In the genomic region with DNA sequence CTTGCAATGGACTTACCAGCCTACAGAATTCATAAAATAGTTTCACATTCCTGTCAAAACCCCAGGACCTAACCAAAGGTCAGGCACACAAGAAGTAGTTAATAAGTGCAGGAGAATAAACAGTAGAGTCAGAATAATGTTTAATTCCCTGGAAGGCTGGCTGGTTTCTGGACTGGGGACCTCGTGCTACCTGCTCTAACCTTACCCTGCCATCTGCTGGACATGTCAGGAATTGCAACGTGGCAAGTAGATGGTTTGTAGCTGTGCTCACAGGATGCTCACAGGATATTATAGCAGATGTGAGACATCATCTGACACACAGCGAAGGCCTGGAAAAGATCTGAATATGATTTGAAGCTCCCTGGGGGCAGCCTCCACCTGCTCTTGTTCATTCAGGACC, we compare ENCODE assay signal across 9 mouse cellular contexts. TPM values are rescaled to one million over a fixed set of nuclear protein-coding genes. Genes with fewer than 3 reads are reported as not detected.
DNase-seq lines count a peak whose midpoint lies in the region; ATAC-seq and TF ChIP-seq lines count a peak whose summit lies in the region.
"Had no signal": no experiment of that assay in that cellular context is flagged by ENCODE, and none has a peak within 500 bp of the region (broad histone marks: within the 10 kb centered on the region; RNA-seq: fewer than 3 reads in every experiment).

No protein-coding gene starts in this region.

- 1% methylated on average over 3 of the region's 3 CpGs for WGBS in large intestine, adult 2 months
- WGBS in lung, embryonic 14.5 days = 7% methylated on average over 3 of the region's 3 CpGs

- H3K9me3 ChIP-seq in ES-Bruce4 (replicated peaks; ENCODE audit: control insufficient read depth, insufficient read depth, low read length, poor library complexity, severe bottlenecking) = no peaks in the 10 kb centered on the region
- no peaks in the 10 kb centered on the region for H3K9me3 ChIP-seq in lung, embryonic 14.5 days (ENCODE audit: low read depth, low read length)
- H3K9me3 ChIP-seq: heart, embryonic 15.5 days had no signal

- no peak overlapping the region for H3K4me3 ChIP-seq in ES-Bruce4 (ENCODE audit: low read depth, low read length)
- H3K4me3 ChIP-seq in bone marrow macrophage, adult 2 months (ENCODE audit: insufficient read depth, low read length) = no peak overlapping the region
- H3K4me3 ChIP-seq in embryonic fibroblast, embryonic 13.5 days (ENCODE audit: insufficient read depth, low read length) = no peak overlapping the region
- no peak overlapping the region for H3K4me3 ChIP-seq in lung, embryonic 14.5 days (ENCODE audit: low read depth, low read length)
- H3K4me3 ChIP-seq: heart, embryonic 15.5 days had no signal

- ATAC-seq in lung, embryonic 14.5 days (ENCODE audit: insufficient read depth) = peak; percentile 52

- no peaks in the 10 kb centered on the region for H3K36me3 ChIP-seq in ES-Bruce4 (ENCODE audit: control insufficient read depth, insufficient read depth, low read length, poor library complexity, severe bottlenecking)
- H3K36me3 ChIP-seq in lung, embryonic 14.5 days (ENCODE audit: insufficient read depth) = no peaks in the 10 kb centered on the region

- H3K4me2 ChIP-seq in lung, embryonic 14.5 days = no peak overlapping the region
- H3K4me2 ChIP-seq: heart, embryonic 15.5 days had no signal

- TF ChIP-seq POLR2A in ES-Bruce4 (IDR thresholded peaks at IDR 0.05; ENCODE audit: insufficient read depth, low read length) = no peak
- no peak for TF ChIP-seq POLR2A in bone marrow macrophage, adult 2 months (IDR thresholded peaks at IDR 0.05; ENCODE audit: borderline replicate concordance, low read depth, low read length)
- TF ChIP-seq POLR2A in embryonic fibroblast, embryonic 13.5 days (IDR thresholded peaks at IDR 0.05; ENCODE audit: low read depth, low read length) = no peak

- H3K27me3 ChIP-seq in ES-Bruce4 (ENCODE audit: control insufficient read depth, insufficient read depth, low read length, poor library complexity, severe bottlenecking) = no peaks in the 10 kb centered on the region
- no peaks in the 10 kb centered on the region for H3K27me3 ChIP-seq in lung, embryonic 14.5 days (ENCODE audit: insufficient read depth, low read length)
- H3K27me3 ChIP-seq: heart, embryonic 15.5 days had no signal

- H3K27ac ChIP-seq in ES-Bruce4 (ENCODE audit: insufficient read depth, low read length) = no peak overlapping the region
- no peak overlapping the region for H3K27ac ChIP-seq in bone marrow macrophage, adult 2 months (ENCODE audit: insufficient read depth, low read depth, low read length)
- no peak overlapping the region for H3K27ac ChIP-seq in embryonic fibroblast, embryonic 13.5 days (ENCODE audit: insufficient read depth, low read length)
- H3K27ac ChIP-seq in lung, embryonic 14.5 days (ENCODE audit: low read depth) = no peak overlapping the region
- H3K27ac ChIP-seq: heart, embryonic 15.5 days had no signal

- DNase-seq in heart, postnatal 4 days = peak; percentile 90
- peak; percentile 56 for DNase-seq in large intestine, adult 2 months (ENCODE audit: low read depth, low spot score)
- DNase-seq in lung, embryonic 14.5 days = peak; percentile 91
- peak; percentile 67 for DNase-seq in ovary, postnatal 36 days (ENCODE audit: low spot score)
- peak; percentile 74 to 92 for DNase-seq in thymus, postnatal 10 days (ENCODE audit: low spot score in 2 of 2)

- H3K9ac ChIP-seq in ES-Bruce4 (ENCODE audit: low read depth, poor library complexity, severe bottlenecking) = no peak overlapping the region
- no peak overlapping the region for H3K9ac ChIP-seq in lung, embryonic 14.5 days
- H3K9ac ChIP-seq: heart, embryonic 15.5 days had no signal

- TF ChIP-seq CTCF in ES-Bruce4 (IDR thresholded peaks at IDR 0.05; ENCODE audit: low read depth, low read length) = peak; percentile 74
- peak; percentile 71 for TF ChIP-seq CTCF in bone marrow macrophage, adult 2 months (IDR thresholded peaks at IDR 0.05; ENCODE audit: low read depth, low read length)
- TF ChIP-seq CTCF in embryonic fibroblast, embryonic 13.5 days (IDR thresholded peaks at IDR 0.05; ENCODE audit: borderline replicate concordance, insufficient read depth, low read length) = peak; percentile 93
- peak; percentile 94 for TF ChIP-seq CTCF in lung, embryonic 14.5 days (IDR thresholded peaks at IDR 0.05; ENCODE audit: low read depth)

- no peaks in the 10 kb centered on the region for H3K4me1 ChIP-seq in ES-Bruce4 (ENCODE audit: control insufficient read depth, insufficient read depth, low read length)
- peaks cover 29% of the 10 kb centered on the region for H3K4me1 ChIP-seq in bone marrow macrophage, adult 2 months (ENCODE audit: control insufficient read depth, insufficient read depth, low read length)
- no peaks in the 10 kb centered on the region for H3K4me1 ChIP-seq in embryonic fibroblast, embryonic 13.5 days (ENCODE audit: control insufficient read depth, insufficient read depth, low read length)
- no peaks in the 10 kb centered on the region for H3K4me1 ChIP-seq in lung, embryonic 14.5 days (ENCODE audit: insufficient read depth)

- TF ChIP-seq EP300 in ES-Bruce4 (IDR thresholded peaks at IDR 0.05; ENCODE audit: insufficient read depth, low read depth, low read length) = no peak

RNA-seq across cellular contexts. Expression of gene Asb2, which starts 7.3 kb away (rescaled TPM):
- not detected in 2 replicates for polyA plus RNA-seq in ES-Bruce4 (2011; ENCODE audit: insufficient read depth, insufficient read length, low read depth, missing spikeins)
- polyA plus RNA-seq in bone marrow macrophage, adult 2 months (2012; ENCODE audit: insufficient read depth, insufficient read length, missing spikeins) = 2.1 TPM in 2 replicates
- not detected in 2 replicates for polyA plus RNA-seq in embryonic fibroblast, embryonic 13.5 days (2011; ENCODE audit: insufficient read length, low read depth, missing spikeins)
- 100 to 1,000 TPM; 330 to 353 TPM for total RNA-seq in heart, postnatal 4 days (2021)
- polyA plus RNA-seq in large intestine, adult 2 months (2012; rRNA removed) = 48.6 and 57.7 TPM in 2 replicates
- 4.5 and 7.8 TPM in 2 replicates for polyA plus RNA-seq in lung, embryonic 14.5 days (2014; fragmentation: Nextera tagmentation; extraction: Ambion mirVana)

RNA-seq across cellular contexts. Expression of gene Fam181a, which starts 37.7 kb away (rescaled TPM):
- polyA plus RNA-seq in ES-Bruce4 (2011; ENCODE audit: insufficient read depth, insufficient read length, low read depth, missing spikeins) = not detected in 2 replicates
- not detected in 2 replicates for polyA plus RNA-seq in bone marrow macrophage, adult 2 months (2012; ENCODE audit: insufficient read depth, insufficient read length, missing spikeins)
- not detected in 2 replicates for polyA plus RNA-seq in embryonic fibroblast, embryonic 13.5 days (2011; ENCODE audit: insufficient read length, low read depth, missing spikeins)
- not detected for total RNA-seq in heart, postnatal 4 days (2021)
- not detected in 2 replicates for polyA plus RNA-seq in large intestine, adult 2 months (2012; rRNA removed)
- polyA plus RNA-seq in lung, embryonic 14.5 days (2014; fragmentation: Nextera tagmentation; extraction: Ambion mirVana) = 0.13 TPM in 1 of 2 replicates, not detected in the other
- polyA plus RNA-seq: heart, embryonic 15.5 days had no signal

RNA-seq across cellular contexts. Expression of gene Otub2, which starts 40.0 kb away (rescaled TPM):
- 5.5 and 6.3 TPM in 2 replicates for polyA plus RNA-seq in ES-Bruce4 (2011; ENCODE audit: insufficient read depth, insufficient read length, low read depth, missing spikeins)
- polyA plus RNA-seq in bone marrow macrophage, adult 2 months (2012; ENCODE audit: insufficient read depth, insufficient read length, missing spikeins) = 3.8 and 5.6 TPM in 2 replicates
- polyA plus RNA-seq in embryonic fibroblast, embryonic 13.5 days (2011; ENCODE audit: insufficient read length, low read depth, missing spikeins) = 12.0 and 13.3 TPM in 2 replicates
- 1 to 10 TPM; 3.7 to 4.2 TPM for total RNA-seq in heart, postnatal 4 days (2021)
- 1.9 and 2.0 TPM in 2 replicates for polyA plus RNA-seq in large intestine, adult 2 months (2012; rRNA removed)
- 8.3 and 8.5 TPM in 2 replicates for polyA plus RNA-seq in lung, embryonic 14.5 days (2014; fragmentation: Nextera tagmentation; extraction: Ambion mirVana)

RNA-seq across cellular contexts. Expression of gene 9330161L09Rik, which starts 59.1 kb away (rescaled TPM):
- polyA plus RNA-seq in ES-Bruce4 (2011; ENCODE audit: insufficient read depth, insufficient read length, low read depth, missing spikeins) = 0.67 and 1.8 TPM in 2 replicates
- 1.9 TPM in 1 of 2 replicates, not detected in the other for polyA plus RNA-seq in bone marrow macrophage, adult 2 months (2012; ENCODE audit: insufficient read depth, insufficient read length, missing spikeins)
- 0.53 and 0.83 TPM in 2 replicates for polyA plus RNA-seq in embryonic fibroblast, embryonic 13.5 days (2011; ENCODE audit: insufficient read length, low read depth, missing spikeins)
- 1 to 10 TPM; 2.5 to 3.3 TPM for total RNA-seq in heart, postnatal 4 days (2021)
- 0.57 and 0.60 TPM in 2 replicates for polyA plus RNA-seq in large intestine, adult 2 months (2012; rRNA removed)
- 0.51 and 0.62 TPM in 2 replicates for polyA plus RNA-seq in lung, embryonic 14.5 days (2014; fragmentation: Nextera tagmentation; extraction: Ambion mirVana)
